Mouse (Mus musculus): ENCODE measurements at regions not wholly inside any gene's neighbourhood (a gene's known extent, or its start where the extent isn't known, plus 50 kb on each side); places are given as distances from the start of the nearest gene placed in this dataset.
A peak's percentile ranks its signal among the peaks of the same experiment; 100 is the strongest.
"Not testable (repeated sequence)": the region's sequence is repeated elsewhere in the genome, so short reads cannot be mapped to it uniquely, and the experiment has no call there.

DNA sequence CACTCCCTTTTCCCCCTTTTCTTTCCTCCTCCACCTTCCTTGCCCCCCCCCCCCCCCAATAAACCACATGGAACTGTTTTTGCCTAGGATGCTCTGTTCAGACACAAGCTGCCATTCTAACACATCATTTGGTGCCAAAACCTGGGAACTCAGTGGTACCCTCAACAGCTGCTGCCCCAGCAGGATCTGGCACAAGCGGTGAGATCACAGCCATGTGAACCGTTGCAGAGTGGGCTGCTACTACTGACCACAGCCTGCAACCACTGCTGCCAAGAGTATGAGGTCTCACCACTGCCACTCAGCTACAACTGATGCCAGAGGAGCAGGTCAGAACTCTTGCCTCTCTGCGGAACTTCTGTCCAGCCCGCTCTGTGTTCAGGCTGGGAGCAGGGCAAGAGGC is 206.2 kb downstream of the Pcsk1 start:
- no peak for DNase-seq (ENCODE audit: low read depth, low spot score)

DNA sequence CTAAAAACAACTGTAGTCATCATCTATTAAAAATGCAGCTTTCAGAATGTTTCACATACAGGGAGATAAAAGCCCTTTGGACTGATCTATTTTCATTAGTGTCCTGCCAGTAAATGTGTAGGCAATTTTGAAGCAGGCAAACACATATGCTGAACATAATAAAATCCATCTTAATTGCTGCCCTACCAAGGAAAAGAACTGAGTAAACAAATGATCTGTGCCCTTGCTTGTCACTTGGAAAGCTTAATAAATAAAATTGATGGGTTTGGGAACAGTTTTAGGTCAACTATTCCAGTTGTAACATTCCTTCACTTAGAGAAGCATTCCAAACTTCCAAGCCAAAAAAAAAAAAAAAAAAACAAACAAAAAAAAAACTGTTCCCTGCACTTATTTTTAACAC is 230.2 kb downstream of the Pcsk1 start:
- no peak for DNase-seq (ENCODE audit: low read depth, low spot score)

DNA sequence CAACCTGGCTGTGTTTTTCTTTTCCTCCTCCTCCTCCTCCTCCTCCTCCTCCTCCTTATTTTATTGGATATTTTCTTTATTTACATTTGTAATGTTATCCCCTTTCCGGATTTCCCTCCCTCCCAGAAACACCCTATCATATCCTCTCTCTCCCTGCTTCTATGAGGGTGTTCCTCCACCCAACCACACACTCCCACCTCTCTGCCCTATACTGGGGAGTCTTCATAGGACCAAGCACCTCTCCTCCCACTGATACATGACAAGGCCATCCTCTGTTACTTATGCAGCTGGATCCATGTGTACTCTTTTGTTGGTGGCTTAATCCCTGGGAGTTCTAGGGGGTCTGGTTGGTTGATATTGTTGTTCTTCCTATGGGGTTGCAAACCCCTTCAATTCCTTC is 230.6 kb downstream of the Pcsk1 start:
- DNase-seq (ENCODE audit: low read depth, low spot score) = no peak

GRCm38 (mm10) chr13:75337054-75337453 is 247.4 kb downstream of the Pcsk1 start:
- no peak for DNase-seq (ENCODE audit: low read depth, low spot score)

DNA sequence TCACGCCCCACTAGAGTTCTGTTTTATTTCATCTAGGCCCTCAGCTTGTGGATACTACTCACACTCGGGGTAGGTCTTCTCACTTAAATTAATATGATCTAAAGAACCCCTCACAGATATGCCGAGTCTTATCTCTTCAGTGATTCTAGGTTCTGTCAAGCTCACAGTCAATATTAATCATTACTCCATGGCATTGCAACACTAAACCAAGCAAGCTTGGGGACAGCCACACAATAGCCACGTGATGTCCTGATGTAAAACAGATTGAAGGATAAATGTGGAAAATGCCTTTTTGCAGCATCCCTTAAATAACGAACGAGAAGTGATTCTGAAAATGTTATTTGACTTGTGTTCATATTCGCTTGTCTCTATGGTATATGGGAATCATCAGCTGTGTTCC is 253.8 kb downstream of the Pcsk1 start:
- DNase-seq (ENCODE audit: low read depth, low spot score) = no peak

- DNase-seq (ENCODE audit: low read depth, low spot score) = no peak
Measured at GRCm38 (mm10) chr13:75366723-75367426, 277.2 kb downstream of the Pcsk1 start.

- DNase-seq (ENCODE audit: low read depth, low spot score) = no peak
Measured at GRCm38 (mm10) chr13:75368249-75368800, 278.7 kb downstream of the Pcsk1 start.

DNA sequence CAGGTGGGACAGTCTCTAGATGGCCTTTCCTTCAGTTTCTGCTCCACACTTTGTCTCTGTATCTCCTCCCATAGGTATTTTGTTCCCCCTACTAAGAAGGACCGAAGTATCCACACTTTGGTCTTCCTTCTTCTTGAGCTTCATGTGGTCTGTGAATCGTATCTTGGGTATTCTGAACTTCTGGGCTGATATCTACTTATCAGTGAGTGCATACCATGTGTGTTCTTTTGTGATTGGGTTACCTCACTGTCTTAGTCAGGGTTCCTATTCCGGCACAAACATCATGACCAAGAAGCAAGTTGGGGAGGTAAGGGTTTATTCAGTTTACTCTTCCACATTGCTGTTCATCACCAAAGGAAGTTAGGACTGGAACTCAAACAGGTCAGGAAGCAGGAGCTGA is 287.5 kb downstream of the Pcsk1 start:
- DNase-seq (ENCODE audit: low read depth, low spot score) = not testable (repeated sequence)

- no peak for DNase-seq (ENCODE audit: low read depth, low spot score)
Measured at GRCm38 (mm10) chr13:75377717-75378116, 288.1 kb downstream of the Pcsk1 start.

DNA sequence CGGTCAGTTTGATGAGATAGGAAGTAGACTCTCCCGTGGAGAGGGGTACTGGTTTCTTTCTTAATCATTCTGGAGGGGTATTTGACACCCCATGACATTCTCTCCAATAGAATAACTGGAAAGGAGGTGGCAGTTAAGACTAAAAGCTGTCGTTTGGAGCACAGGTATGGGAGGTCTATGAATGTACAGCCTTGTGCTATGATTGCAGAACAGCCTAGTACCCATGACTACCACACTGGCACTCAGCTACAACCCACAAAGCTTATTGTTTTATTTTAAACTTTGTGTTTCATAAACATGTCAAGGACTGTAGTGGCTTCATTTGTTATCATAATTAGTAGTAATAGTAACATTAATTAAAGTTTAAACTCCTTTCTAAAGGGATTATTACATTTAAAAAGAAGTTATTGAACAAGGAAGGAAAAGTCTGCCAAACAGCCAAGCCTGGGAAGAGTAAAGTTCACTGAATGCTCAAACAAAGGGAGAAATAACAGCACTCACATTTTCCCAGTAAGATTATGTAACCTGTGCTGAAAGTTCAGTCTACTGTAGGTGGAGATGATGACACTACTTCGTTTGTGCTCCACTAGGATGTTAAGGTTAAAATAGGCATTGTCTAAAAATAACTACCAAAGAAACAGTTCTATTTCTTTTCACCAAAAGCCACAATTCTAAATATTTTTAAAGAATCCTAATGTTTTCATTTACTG is 295.2 kb downstream of the Pcsk1 start:
- peak; percentile 27 for DNase-seq (ENCODE audit: low read depth, low spot score)

GRCm38 (mm10) chr13:75389211-75389610 is 299.6 kb downstream of the Pcsk1 start:
- no peak for DNase-seq (ENCODE audit: low read depth, low spot score)

DNA sequence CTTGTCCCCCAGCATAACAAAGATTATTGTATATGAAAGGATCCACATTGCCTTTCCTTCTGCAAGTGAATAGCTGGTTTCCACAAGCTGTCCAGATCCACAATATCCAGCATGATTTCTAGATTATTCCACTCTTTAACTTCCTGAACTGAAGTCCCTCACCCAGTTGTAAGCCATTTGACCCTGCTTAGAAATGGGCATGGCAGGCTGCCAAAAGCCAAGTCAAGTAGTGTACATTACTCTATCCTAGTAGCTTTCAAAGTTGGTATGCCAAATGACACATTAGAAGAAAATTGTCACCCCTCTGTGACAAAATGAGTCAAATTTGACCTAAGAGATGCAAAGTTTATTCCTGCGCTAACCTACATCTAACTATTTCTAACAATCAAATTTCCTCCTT is 300.6 kb downstream of the Pcsk1 start:
- DNase-seq (ENCODE audit: low read depth, low spot score) = no peak

GRCm38 (mm10) chr13:75399846-75400245 is 306.7 kb upstream of the Ell2 start:
- DNase-seq (ENCODE audit: low read depth, low spot score) = not testable (repeated sequence)

DNA sequence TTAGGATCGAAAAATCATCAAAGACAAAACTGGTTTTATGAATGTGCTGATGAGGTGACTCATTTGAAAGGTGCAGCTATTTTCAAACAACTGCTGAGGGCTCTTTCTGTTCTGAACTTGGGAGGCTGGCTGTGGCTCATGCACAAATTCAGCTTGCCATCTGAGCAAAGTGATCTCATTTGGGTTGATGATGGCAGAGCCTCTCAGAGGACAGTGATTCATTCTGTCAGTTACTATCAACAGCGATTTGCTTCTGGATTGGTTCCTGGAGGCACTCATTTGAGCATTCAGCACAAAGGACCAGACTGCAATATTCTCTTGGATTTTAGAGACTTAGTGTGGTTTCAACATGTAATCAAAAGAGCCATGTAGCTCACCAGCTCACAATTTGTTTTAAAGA is 285.8 kb upstream of the Ell2 start:
- DNase-seq (ENCODE audit: low read depth, low spot score) = peak; percentile 70

DNA sequence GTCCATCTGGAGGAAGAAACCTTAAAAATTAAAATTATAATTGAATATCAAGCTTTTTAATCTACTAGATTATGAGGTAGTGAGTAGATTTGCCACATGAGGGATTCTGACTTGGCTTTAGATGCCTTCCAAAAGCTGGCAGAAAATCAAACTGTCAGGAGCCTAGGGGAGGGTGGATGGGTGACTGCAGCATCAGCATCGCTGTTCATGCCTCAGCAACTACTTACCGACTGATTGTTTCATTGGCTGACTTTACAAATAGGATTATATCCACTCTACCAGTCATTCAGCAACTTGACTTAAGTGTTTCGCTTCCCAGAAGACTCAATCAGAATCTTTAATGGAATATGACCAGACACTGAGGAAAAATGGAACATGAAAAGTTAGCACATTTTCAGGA is 279.6 kb upstream of the Ell2 start:
- no peak for DNase-seq (ENCODE audit: low read depth, low spot score)

GRCm38 (mm10) chr13:75439170-75439569 is 267.4 kb upstream of the Ell2 start:
- DNase-seq (ENCODE audit: low read depth, low spot score) = no peak

DNA sequence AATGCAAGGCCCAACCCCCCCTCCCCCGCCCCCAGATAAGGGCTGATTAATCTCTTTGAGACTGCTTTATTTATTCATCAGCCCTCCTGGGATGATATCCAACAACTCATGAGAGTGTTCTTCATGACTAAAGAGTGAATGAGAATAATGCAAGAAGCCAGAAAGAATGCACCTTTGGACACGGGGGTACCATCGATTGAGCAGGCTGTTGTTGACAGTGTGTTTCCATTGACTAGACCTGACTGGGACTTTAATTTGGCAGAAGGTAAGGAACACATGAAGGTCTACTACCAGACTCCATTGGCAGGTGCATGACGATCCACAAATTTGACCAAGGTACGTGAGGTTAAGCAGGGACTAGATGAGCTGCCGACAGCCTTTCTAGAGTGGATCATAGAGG is 266.5 kb upstream of the Ell2 start:
- DNase-seq (ENCODE audit: low read depth, low spot score) = no peak

- no peak for DNase-seq (ENCODE audit: low read depth, low spot score)
Measured at GRCm38 (mm10) chr13:75460335-75460878, 246.2 kb upstream of the Ell2 start.

- DNase-seq (ENCODE audit: low read depth, low spot score) = no peak
Measured at GRCm38 (mm10) chr13:75461273-75461672, 245.3 kb upstream of the Ell2 start.

DNA sequence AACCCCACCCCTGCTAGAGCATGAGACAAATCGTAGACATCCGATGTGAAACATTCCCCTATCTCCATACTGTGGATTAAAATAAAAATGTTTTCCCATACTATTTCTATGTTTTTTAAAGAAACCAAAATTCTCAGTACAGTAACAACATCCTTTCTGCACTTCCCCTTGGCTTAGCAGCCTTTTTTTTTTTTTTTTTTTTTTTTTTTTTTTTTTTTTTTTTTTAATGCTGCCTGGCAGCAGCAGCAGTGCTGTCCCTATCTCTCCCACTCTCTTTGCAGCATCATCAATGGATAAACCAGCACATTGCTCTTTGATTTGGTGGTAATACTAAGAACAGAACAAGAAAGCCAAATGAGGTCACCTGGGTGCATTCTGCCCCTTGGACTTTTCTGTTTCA is 239.3 kb upstream of the Ell2 start:
- no peak for DNase-seq (ENCODE audit: low read depth, low spot score)

- no peak for DNase-seq (ENCODE audit: low read depth, low spot score)
Measured at GRCm38 (mm10) chr13:75475828-75476597, 230.5 kb upstream of the Ell2 start.
